Mouse (Mus musculus) ES-Bruce4 (cell line): Measurements from ENCODE around the gene Hibadh. TPM values are rescaled to one million over a fixed set of nuclear protein-coding genes. Genes with fewer than 3 reads are reported as not detected.

Experiments used
- H3K27ac ChIP-seq: 2 replicates; pipeline ENCODE4 v1.5.1; 2012; ENCODE audit warnings: low read length, inconsistent platforms; ENCODE audit not compliant: insufficient read depth
- H3K27me3 ChIP-seq: 2 replicates; pipeline ENCODE4 v1.6.1; 2012; ENCODE audit warnings: mild to moderate bottlenecking, low read length, inconsistent platforms; ENCODE audit not compliant: control insufficient read depth, poor library complexity, insufficient read depth, severe bottlenecking
- H3K36me3 ChIP-seq: 2 replicates; pipeline ENCODE4 v1.6.1; 2012; ENCODE audit warnings: inconsistent platforms, mild to moderate bottlenecking, low read length, moderate library complexity; ENCODE audit not compliant: control insufficient read depth, poor library complexity, insufficient read depth, severe bottlenecking
- H3K4me1 ChIP-seq: one replicate; pipeline ENCODE4 v1.8.1; 2011; ENCODE audit warnings: low read length; ENCODE audit not compliant: control insufficient read depth, insufficient read depth
- H3K4me3 ChIP-seq: 2 replicates; pipeline ENCODE4 v1.5.1; 2011; ENCODE audit warnings: low read depth, mild to moderate bottlenecking, low read length
- H3K9ac ChIP-seq: 2 replicates; pipeline ENCODE4 v1.6.1; 2012; ENCODE audit warnings: low read depth, mild to moderate bottlenecking, inconsistent platforms; ENCODE audit not compliant: poor library complexity, severe bottlenecking
- H3K9me3 ChIP-seq: replicated peaks from 2 replicates; pipeline ENCODE4 v1.6.1; 2012; ENCODE audit warnings: mild to moderate bottlenecking, low read length, inconsistent platforms; ENCODE audit not compliant: control insufficient read depth, poor library complexity, insufficient read depth, severe bottlenecking
- CTCF ChIP-seq: IDR thresholded peaks from one replicate; pipeline ENCODE4 v1.8.1; 2011; ENCODE audit warnings: low read depth, low read length
- EP300 ChIP-seq: IDR thresholded peaks from 2 replicates; pipeline ENCODE4 v1.6.1; 2011; ENCODE audit warnings: low read depth, low read length; ENCODE audit not compliant: insufficient read depth
- POLR2A ChIP-seq: IDR thresholded peaks from one replicate; pipeline ENCODE4 v1.8.1; 2011; ENCODE audit warnings: low read length; ENCODE audit not compliant: insufficient read depth
- polyA plus RNA-seq: library from polyadenylated mRNA; stranded (reverse); fragments of >200 nt; gene quantifications from 2 replicates; pipeline ENCODE4 v1.2.4, GENCODE M21; 2011; ENCODE audit warnings: low read depth; ENCODE audit not compliant: missing spikeins, insufficient read depth, insufficient read length

Gene Hibadh
- polyA plus RNA-seq, 1 experiment, result 115 TPM

GRCm38 (mm10) chr6:52584383-52584782 lies 55.8 kb downstream of the Hibadh start:
- H3K27ac ChIP-seq, result no peak overlapping the region
- H3K27me3 ChIP-seq, result no peaks in the 10 kb centered on the region
- no peak overlapping the region for H3K9ac ChIP-seq
- no peaks in the 10 kb centered on the region for H3K36me3 ChIP-seq
- H3K4me1 ChIP-seq, result no peaks in the 10 kb centered on the region
- H3K4me3 ChIP-seq, result no peak overlapping the region
- H3K9me3 ChIP-seq, result no peaks in the 10 kb centered on the region
- TF ChIP-seq POLR2A (no peak), CTCF (no peak), EP300 (no peak)

DNA sequence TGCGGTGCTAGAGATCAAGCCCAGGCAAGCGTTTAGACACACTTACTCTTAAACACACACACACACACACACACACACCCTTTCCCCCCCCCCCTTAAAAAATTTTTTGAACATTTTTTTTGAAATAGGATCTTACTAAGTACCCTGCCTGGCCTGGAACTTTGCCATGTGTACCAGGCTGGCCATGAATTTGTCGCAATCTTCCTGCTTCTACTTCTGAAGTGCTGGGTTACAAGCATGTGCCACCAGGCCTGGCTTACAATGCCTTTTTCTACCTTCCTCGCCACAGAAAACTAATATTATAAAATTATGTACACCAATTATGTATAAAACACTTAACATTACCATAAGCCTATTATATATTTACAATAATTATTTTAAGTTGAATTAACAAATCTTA lies 59.1 kb downstream of the Hibadh start:
- no peak for TF ChIP-seq EP300
- TF ChIP-seq CTCF, result no peak
- TF ChIP-seq POLR2A, result no peak
- Histone ChIP-seq H3K27me3 (no peaks in the 10 kb centered on the region), H3K9ac (no peak overlapping the region), H3K4me3 (no peak overlapping the region), H3K27ac (no peak overlapping the region), H3K4me1 (no peaks in the 10 kb centered on the region), H3K9me3 (no peaks in the 10 kb centered on the region), H3K36me3 (no peaks in the 10 kb centered on the region)

- Histone ChIP-seq H3K27me3 (no peaks in the 10 kb centered on the region; the same call in 1 of the 2 replicates), H3K4me3 (no peak overlapping the region), H3K27ac (no peak overlapping the region), H3K9me3 (no peaks in the 10 kb centered on the region), H3K4me1 (no peaks in the 10 kb centered on the region), H3K36me3 (no peaks in the 10 kb centered on the region; the same call in 1 of the 2 replicates), H3K9ac (no peak overlapping the region)
- TF ChIP-seq CTCF (no peak), POLR2A (no peak), EP300 (no peak)
Observed at GRCm38 (mm10) chr6:52578322-52578721, 61.9 kb downstream of the Hibadh start.

DNA sequence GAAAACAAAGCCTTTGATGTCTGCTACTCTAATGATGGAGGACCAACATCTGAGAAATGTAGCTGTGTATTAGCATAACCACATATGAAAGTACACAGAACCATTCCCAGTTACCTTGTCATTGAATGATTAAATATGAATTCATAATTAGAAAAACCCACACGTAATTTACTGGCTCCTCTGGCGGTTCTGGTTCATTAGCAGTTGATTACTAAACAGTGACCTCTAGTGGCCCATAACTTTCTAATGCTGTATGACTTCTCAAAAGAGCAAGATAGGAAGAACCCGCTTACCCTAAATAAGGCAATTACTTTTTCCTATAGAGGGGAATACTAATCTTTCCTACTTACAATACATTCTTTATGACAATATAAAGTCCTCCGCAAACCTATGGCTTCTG lies 62.9 kb downstream of the Hibadh start:
- TF ChIP-seq EP300 (no peak), POLR2A (no peak), CTCF (no peak)
- no peak overlapping the region for H3K4me3 ChIP-seq
- H3K4me1 ChIP-seq, result no peaks in the 10 kb centered on the region
- H3K9ac ChIP-seq, result no peak overlapping the region
- H3K9me3 ChIP-seq, result no peaks in the 10 kb centered on the region
- no peaks in the 10 kb centered on the region; the same call in 1 of the 2 replicates for H3K36me3 ChIP-seq
- H3K27me3 ChIP-seq, result no peaks in the 10 kb centered on the region; the same call in 1 of the 2 replicates
- no peak overlapping the region for H3K27ac ChIP-seq

DNA sequence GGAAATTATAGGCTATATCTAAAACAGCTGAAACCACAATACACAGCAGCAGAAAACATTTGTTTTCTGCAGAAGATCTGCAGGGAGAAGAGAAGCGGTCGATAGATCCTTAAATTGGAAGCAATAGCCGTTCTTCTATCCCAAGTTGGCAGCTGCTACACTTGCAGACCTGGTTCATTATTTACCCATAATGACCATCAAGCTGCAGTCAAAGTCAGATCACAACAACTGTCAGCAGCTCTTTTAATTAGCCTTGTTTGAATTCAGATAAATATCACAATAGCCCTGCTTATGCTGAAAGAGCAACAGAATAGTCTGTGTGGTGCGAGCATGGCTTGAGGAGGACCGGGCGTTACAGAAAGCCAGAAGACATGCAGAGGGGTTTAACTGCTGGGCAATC lies 71.5 kb downstream of the Hibadh start:
- H3K4me3 ChIP-seq, result no peak overlapping the region
- no peak overlapping the region for H3K9ac ChIP-seq
- TF ChIP-seq CTCF (no peak), POLR2A (no peak), EP300 (no peak)
- no peaks in the 10 kb centered on the region for H3K4me1 ChIP-seq
- H3K36me3 ChIP-seq, result no peaks in the 10 kb centered on the region; the same call in 1 of the 2 replicates
- no peaks in the 10 kb centered on the region; the same call in 1 of the 2 replicates for H3K27me3 ChIP-seq
- no peak overlapping the region for H3K27ac ChIP-seq
- no peaks in the 10 kb centered on the region for H3K9me3 ChIP-seq

DNA sequence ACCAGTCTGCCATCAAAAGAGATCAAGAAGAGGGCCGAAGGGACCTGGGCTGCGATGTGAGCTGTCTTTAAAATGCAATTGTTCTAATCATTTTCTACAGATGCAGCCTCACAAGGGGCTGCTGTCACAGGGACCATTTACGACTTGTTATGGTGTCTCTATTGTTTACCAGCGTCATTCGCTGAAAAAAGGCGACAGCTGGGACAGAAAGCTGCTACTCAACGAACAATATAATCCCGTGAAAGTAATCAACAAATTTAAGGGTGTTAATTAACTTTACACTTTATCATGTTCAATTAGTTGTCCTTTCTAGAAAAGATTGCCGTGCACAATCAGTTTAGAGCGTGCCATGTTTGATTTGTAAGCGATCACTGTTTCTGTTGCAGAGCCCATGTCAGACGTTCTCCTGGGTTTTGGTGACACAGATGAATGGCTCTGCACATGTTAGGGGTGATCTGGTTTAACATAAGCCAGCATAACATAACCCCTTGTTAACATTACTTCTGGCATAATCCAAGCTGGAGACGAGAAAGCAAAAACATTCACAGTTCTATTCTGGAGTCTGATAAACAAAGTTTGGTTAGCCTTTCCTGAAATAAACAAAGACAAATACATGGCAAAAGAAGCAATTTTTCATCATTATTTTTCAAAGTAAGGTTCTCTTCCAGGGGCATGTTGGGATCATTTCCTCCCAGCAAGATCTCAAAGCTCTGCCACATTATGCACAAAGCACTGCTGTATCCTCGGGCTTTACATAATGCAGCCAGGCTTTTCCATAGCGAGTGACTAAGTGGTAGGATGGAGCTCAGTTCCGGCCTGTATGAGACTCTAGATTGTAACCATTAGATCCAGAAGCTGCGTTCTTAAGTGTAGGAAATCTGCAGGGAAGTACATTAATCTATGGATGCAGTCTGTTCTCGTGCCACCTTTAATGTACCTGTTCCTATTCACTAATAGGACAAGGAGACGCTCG lies 72.6 kb downstream of the Hibadh start:
- Histone ChIP-seq H3K9me3 (no peaks in the 10 kb centered on the region), H3K27ac (no peak overlapping the region), H3K36me3 (no peaks in the 10 kb centered on the region; the same call in 1 of the 2 replicates), H3K27me3 (no peaks in the 10 kb centered on the region), H3K4me3 (no peak overlapping the region), H3K4me1 (no peaks in the 10 kb centered on the region), H3K9ac (no peak overlapping the region)
- TF ChIP-seq CTCF (no peak), POLR2A (no peak), EP300 (no peak)
